Mouse (Mus musculus): Measurements from ENCODE around the gene Krtap5-5.
"Not testable (repeated sequence)": the region's sequence is repeated elsewhere in the genome, so short reads cannot be mapped to it uniquely, and the experiment has no call there.

Krtap5-5 gene

GRCm38 (mm10) chr7:142229871-142230270 lies at the start of gene Krtap5-5:
Gene Krtap5-5, minus strand, starts transcription at chr7:142229971.
- DNase-seq (ENCODE audit: low read depth): not testable (repeated sequence)

GRCm38 (mm10) chr7:142279291-142279690 lies 49.5 kb upstream of the Krtap5-5 start:
- DNase-seq (ENCODE audit: low read depth): not testable (repeated sequence)

DNA sequence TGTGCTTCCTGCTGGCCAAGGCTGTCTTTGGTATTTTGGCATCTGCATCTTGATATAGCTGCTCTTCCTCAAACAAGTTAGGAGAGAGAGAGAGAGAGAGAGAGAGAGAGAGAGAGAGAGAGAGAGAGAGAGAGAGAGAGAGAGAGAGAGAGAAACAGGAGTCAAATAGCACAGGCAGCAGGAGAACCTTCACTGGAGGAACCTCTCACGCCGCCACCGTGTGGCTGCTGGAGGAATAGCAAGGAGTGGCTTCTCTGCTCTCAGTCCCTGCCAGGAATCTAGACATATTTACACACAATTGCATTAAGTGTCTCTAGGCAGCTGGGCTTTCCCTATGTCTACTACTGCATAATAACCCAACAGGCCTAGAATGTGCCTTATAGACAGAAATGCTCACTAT lies 48.4 kb upstream of the Krtap5-5 start:
- not testable (repeated sequence) for DNase-seq (ENCODE audit: low read depth)

DNA sequence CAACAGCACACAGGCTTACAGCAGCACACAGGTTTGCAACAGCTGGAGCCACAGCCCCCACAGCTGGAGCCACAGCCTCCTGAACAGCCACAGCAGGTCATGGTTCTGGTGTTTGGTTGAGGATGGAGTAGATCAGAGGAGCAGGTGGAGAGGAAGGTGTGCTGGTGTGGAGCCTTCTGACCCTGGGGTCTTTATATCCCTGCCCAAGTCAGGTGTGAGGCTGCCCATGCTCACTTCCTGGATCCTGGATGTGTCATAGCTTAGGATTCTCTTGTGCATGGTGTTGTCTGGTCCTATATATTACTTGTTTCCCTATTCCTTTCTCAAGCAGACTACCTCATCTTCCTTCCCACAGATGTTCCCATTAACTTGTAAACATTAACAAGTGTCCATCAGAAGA lies 44.5 kb upstream of the Krtap5-5 start, which contains the start of gene Gm4559:
Gene Gm4559, minus strand, starts transcription at position 101 of the 400 bp plus-strand sequence.
- DNase-seq (ENCODE audit: low read depth): not testable (repeated sequence)

DNA sequence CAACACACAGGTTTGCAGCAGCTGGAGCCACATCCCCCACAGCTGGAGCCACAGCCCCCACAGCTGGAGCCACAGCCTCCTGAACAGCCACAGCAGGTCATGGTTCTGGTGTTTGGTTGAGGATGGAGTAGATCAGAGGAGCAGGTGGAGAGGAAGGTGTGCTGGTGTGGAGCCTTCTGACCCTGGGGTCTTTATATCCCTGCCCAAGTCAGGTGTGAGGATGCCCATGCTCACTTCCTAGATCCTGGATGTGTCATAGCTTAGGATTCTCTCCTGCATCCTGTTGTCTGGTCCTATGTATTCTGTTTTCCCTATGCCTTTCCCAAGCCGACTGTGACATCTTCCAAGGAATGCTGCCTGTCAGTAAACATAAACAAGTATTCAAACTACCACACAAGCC lies 28.5 kb upstream of the Krtap5-5 start, which contains the start of gene Gm2431:
Gene Gm2431, minus strand, starts transcription at position 101 of the 400 bp plus-strand sequence.
- DNase-seq (ENCODE audit: low read depth): not testable (repeated sequence)

DNA sequence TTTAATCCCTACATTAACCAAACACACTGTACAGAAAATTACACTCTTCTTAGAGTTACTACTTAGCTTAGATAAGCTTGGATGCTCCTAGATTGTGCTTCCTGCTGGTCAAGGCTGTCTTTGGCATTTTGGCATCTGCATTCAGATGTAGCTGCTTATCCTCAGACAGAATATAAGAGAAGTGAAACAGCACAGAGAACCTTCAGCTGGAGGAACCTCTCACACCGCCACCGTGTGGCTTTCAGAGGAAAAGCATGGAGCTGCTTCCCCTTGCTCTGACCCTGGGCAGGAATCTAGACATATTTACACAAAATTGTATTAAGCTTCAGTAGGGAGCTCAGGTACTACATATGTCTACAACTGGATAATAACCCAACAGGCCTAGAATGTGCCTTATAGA lies 25.7 kb upstream of the Krtap5-5 start:
- DNase-seq (ENCODE audit: low read depth): no peak

DNA sequence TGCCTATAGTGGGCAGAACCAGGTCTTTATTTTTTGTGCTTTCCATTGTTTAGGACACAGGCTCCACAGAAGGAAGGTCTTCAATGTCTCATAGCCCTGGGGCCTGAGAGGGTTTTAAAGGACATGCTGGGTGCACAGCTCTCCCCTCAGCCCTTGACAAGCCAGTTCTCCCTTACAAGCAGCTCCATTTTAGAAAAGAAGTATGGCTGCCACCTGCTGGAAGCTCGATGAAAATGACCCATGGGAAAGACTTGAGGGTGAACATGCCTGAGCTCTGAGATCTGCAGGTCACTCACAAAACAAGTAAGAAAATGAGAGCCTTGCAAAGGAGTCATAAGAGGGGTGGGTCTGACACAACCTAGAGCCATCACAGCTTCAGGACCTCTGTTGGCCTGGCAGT lies 20.1 kb upstream of the Krtap5-5 start:
- peak; percentile 4 for DNase-seq (ENCODE audit: low read depth)

DNA sequence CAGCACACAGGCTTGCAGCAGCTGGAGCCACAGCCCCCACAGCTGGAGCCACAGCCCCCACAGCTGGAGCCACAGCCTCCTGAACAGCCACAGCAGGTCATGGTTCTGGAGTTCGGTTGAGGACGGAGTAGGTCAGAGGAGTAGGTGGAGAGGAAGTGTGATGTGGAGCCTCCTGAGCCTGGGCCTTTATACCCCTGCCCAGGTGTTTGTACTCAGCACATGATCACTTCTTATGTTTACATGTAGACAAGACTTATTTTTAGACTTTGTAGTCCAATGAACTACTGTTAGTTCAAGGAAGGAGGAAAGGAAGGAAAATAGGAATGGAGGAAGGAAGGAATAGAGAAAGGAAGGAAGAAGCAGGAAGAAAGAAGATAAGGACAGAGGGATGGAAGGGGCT lies 11.2 kb upstream of the Krtap5-5 start, which contains the start of gene Gm40460:
Gene Gm40460, minus strand, starts transcription at position 101 of the 400 bp plus-strand sequence.
- no peak for DNase-seq (ENCODE audit: low read depth)

GRCm38 (mm10) chr7:142231540-142231939 lies 1.8 kb upstream of the Krtap5-5 start:
- no peak for DNase-seq (ENCODE audit: low read depth)

- DNase-seq (ENCODE audit: low read depth): no peak
These were observed 5.3 kb downstream of the Krtap5-5 start for GRCm38 (mm10) chr7:142224518-142224917.

GRCm38 (mm10) chr7:142212136-142212535 lies 17.6 kb downstream of the Krtap5-5 start:
- DNase-seq (ENCODE audit: low read depth): not testable (repeated sequence)

DNA sequence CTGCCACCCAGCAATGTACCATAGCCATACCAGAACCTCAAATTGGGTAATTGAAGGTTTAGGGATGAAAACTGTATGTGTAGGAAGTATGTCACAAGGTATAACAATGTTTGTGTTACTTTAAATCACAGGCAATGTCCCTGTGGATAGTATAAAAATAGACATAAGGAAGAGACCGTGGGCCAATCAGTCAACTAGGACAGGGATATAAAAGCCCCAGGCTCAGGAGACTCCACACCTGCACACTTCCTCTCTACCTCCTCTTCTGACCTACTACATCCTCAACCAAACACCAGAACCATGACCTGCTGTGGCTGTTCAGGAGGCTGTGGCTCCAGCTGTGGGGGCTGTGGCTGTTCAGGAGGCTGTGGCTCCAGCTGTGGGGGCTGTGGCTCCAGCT lies 18.2 kb downstream of the Krtap5-5 start, which contains the start of gene Gm7579:
Gene Gm7579, plus strand, starts transcription at position 301 of the 400 bp plus-strand sequence.
- DNase-seq (ENCODE audit: low read depth): no peak

- not testable (repeated sequence) for DNase-seq (ENCODE audit: low read depth)
These were observed 22.9 kb downstream of the Krtap5-5 start for GRCm38 (mm10) chr7:142206891-142207290.

- DNase-seq (ENCODE audit: low read depth): no peak
These were observed 24.3 kb downstream of the Krtap5-5 start for GRCm38 (mm10) chr7:142205488-142205887.

- no peak for DNase-seq (ENCODE audit: low read depth)
These were observed 28.7 kb downstream of the Krtap5-5 start, which contains the start of gene Krtap5-3 for GRCm38 (mm10) chr7:142201064-142201463. Gene Krtap5-3, plus strand, starts transcription at chr7:142201364.

DNA sequence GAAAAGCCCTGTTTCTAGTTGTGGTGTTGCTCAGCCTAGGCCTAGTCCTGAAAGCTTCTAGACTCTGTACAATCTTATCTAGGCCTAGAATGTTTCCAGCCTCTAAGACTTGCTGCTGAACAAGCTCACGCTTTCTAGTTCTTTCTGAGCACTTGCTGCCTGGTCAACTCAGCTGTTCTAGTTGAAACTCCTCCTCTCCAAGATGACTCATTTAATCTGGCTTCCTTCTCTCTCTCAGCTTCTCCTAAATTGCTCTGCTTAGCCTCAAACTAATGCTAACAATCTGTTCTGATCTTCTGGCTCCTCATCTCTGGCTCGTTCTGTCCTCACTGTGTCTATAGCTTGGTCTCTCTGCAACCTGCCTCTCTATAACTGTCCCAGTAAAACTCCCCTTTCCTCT lies 31.0 kb downstream of the Krtap5-5 start:
- no peak for DNase-seq (ENCODE audit: low read depth)

DNA sequence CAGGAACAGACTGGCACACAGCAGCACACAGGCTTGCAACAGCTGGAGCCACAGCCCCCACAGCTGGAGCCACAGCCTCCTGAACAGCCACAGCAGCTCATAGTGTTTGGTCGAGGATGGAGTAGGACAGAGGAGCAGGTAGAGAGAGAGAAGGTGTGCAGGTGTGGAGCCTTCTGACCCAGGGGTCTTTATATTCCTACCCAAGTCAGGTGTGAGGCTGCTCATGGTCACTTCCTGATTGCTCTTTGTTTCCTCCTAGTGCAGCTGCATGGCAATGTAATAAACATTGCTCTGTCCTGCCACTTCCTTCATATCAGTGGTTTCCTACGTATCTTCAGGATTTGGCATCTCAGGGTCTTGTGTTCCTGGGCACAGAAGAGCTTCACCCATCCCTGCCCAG lies 39.5 kb downstream of the Krtap5-5 start, which contains the start of gene Gm10153:
Gene Gm10153, minus strand, starts transcription at position 101 of the 400 bp plus-strand sequence.
- no peak for DNase-seq (ENCODE audit: low read depth)

DNA sequence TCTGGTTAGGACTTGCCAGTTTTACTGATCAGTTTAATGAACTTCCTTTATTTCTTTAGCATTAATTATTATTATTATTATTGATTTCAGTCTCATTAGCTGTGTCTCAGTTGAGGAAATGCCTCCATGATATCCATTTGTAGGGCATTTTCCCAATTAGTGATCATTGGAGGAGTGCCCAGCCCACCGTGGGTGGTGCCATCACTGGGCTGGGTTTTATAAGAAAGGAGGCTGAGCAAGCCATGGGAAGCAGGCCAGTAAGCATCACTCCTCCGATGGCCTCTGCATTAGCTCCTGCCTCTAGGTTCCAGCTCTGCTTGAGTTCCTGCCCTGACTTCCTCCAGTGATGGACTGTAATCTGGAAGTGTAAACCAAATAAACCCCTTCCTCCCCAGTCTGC lies 41.6 kb downstream of the Krtap5-5 start:
- no peak for DNase-seq (ENCODE audit: low read depth)

DNA sequence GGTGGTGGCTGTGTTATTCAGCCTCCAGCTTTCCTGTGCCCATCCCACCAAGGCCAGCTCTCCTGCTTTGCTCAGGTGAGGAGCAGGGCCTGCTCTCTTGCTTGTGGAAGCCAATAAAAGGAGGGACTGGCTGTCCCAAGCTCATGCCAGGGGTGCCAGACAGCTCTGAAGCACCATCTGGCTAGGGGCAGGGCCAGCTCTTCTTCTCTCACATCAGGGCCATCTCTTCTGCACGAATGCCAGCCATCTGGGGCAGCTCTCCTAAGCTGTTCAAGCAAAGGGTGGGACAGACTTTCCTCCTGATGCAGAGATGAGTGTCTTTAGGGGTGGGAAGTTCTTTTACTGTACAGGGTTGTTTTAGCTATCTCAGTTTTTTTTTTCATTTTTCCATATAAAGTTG lies 48.8 kb downstream of the Krtap5-5 start:
- DNase-seq (ENCODE audit: low read depth): no peak

All from c-Kit-positive CD71-positive TER-119-negative erythroid progenitor cells, embryonic 14.5 days (primary cell).